ENCODE assay signal across 8 mouse cellular contexts in the genomic region with DNA sequence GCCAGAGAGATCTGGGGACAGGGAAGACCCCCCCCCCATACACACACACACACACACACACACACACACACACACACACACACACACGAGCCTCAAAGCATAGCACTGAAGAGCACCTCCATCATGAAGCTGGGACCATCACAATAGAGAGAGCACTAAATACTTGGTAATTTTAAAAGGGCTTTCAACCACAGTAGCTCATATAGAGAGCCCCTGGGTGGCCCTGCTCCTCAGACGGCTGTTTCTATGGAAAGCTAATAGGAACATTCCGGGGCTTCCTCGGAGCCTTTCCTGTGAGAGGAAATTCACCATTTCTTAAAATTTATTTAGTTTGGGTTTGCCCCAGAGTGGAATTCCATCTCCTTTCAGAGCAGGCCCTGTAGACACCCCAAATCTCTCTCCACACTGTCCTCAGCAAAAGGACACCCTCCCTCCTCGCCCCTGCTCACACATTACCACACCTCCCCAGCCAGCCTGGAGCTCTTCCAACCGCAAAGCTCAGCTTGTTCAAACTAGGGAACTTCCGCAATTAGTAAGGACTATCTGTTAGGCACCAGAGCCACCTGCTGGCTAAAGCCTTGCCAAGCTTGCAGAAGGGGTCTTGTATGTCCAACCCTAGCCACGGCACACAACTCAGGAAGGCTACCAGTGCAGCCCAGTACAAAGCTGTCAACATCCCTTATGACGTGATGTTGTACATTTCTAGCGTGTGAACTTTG. TPM values are rescaled to one million over a fixed set of nuclear protein-coding genes. Genes with fewer than 3 reads are reported as not detected.
DNase-seq lines count a peak whose midpoint lies in the region; ATAC-seq and TF ChIP-seq lines count a peak whose summit lies in the region.

No protein-coding gene starts in this region.

- WGBS in embryonic facial prominence, embryonic 14.5 days: 17% methylated on average over 9 of the region's 10 CpGs
- WGBS in kidney, adult 2 months: 23% methylated on average over 10 of the region's 10 CpGs
- WGBS in midbrain, embryonic 13.5 days: 29% methylated on average over 10 of the region's 10 CpGs
- 26% methylated on average over 10 of the region's 10 CpGs for WGBS in stomach, embryonic 15.5 days

- DNase-seq in urinary bladder, adult 18-20 months (ENCODE audit: low spot score in 2 of 2): peak; percentile 41 to 46
- no peak for DNase-seq in urinary bladder, postnatal 10 days (ENCODE audit: low spot score)
- DNase-seq in embryonic facial prominence, embryonic 14.5 days (ENCODE audit: low spot score): peak; percentile 96
- peak; percentile 23 for DNase-seq in heart, adult 8-10 months (ENCODE audit: low spot score)
- DNase-seq in kidney, adult 2 months: peak; percentile 81
- DNase-seq in left cerebral cortex, postnatal 4 days: peak; percentile 94

- peak overlapping the region; percentile 44 for H3K4me2 ChIP-seq in embryonic facial prominence, embryonic 14.5 days (ENCODE audit: low read depth, low read length)
- no peak overlapping the region for H3K4me2 ChIP-seq in midbrain, embryonic 13.5 days (replicated peaks)
- peak overlapping the region; percentile 30 for H3K4me2 ChIP-seq in stomach, embryonic 15.5 days

- no peak overlapping the region for H3K9ac ChIP-seq in embryonic facial prominence, embryonic 14.5 days (ENCODE audit: low read depth, low read length)
- no peak overlapping the region for H3K9ac ChIP-seq in midbrain, embryonic 13.5 days (replicated peaks)
- no peak overlapping the region for H3K9ac ChIP-seq in stomach, embryonic 15.5 days

- H3K36me3 ChIP-seq in embryonic facial prominence, embryonic 14.5 days (ENCODE audit: control insufficient read depth, insufficient read depth, low read length): no peaks in the 10 kb centered on the region
- H3K36me3 ChIP-seq in kidney, adult 2 months (ENCODE audit: control insufficient read depth, insufficient read depth, low read length): no peaks in the 10 kb centered on the region
- no peaks in the 10 kb centered on the region for H3K36me3 ChIP-seq in midbrain, embryonic 13.5 days
- no peaks in the 10 kb centered on the region for H3K36me3 ChIP-seq in stomach, embryonic 15.5 days

- H3K4me3 ChIP-seq in embryonic facial prominence, embryonic 14.5 days (ENCODE audit: low read depth, low read length): no peak overlapping the region
- no peak overlapping the region for H3K4me3 ChIP-seq in kidney, adult 2 months (ENCODE audit: insufficient read depth, low read depth, low read length)
- H3K4me3 ChIP-seq in midbrain, embryonic 13.5 days (replicated peaks): no peak overlapping the region
- H3K4me3 ChIP-seq in stomach, embryonic 15.5 days (replicated peaks): no peak overlapping the region; the same call in 1 of the 2 replicates

- H3K27ac ChIP-seq in embryonic facial prominence, embryonic 14.5 days (replicated peaks; ENCODE audit: low read depth, low read length): no peak overlapping the region
- no peak overlapping the region for H3K27ac ChIP-seq in kidney, adult 2 months (ENCODE audit: insufficient read depth, low read depth, low read length)
- H3K27ac ChIP-seq in midbrain, embryonic 13.5 days: no peak overlapping the region
- no peak overlapping the region for H3K27ac ChIP-seq in stomach, embryonic 15.5 days

- no peaks in the 10 kb centered on the region for H3K4me1 ChIP-seq in embryonic facial prominence, embryonic 14.5 days (ENCODE audit: control insufficient read depth, insufficient read depth, low read length)
- H3K4me1 ChIP-seq in kidney, adult 2 months (ENCODE audit: control insufficient read depth, insufficient read depth, low read length): no peaks in the 10 kb centered on the region
- H3K4me1 ChIP-seq in midbrain, embryonic 13.5 days (replicated peaks): 0 out of 2 replicates have a peak, but pooled peaks cover 3% of the 10 kb centered on the region
- H3K4me1 ChIP-seq in stomach, embryonic 15.5 days: no peaks in the 10 kb centered on the region

- peak; percentile 90 for ATAC-seq in embryonic facial prominence, embryonic 14.5 days (ENCODE audit: low read depth)
- peak; percentile 87 for ATAC-seq in midbrain, embryonic 13.5 days
- ATAC-seq in stomach, embryonic 15.5 days (ENCODE audit: insufficient read depth, low FRiP score, low read depth): peak; percentile 58; the same call in 1 of the 2 replicates

- TF ChIP-seq POLR2A in kidney, adult 2 months (IDR thresholded peaks at IDR 0.05; ENCODE audit: low read depth, low read length): no peak

- H3K27me3 ChIP-seq in embryonic facial prominence, embryonic 14.5 days (replicated peaks; ENCODE audit: control insufficient read depth, insufficient read depth, low read length): no peaks in the 10 kb centered on the region
- H3K27me3 ChIP-seq in kidney, adult 2 months (replicated peaks; ENCODE audit: control insufficient read depth, insufficient read depth, low read length): no peaks in the 10 kb centered on the region
- H3K27me3 ChIP-seq in midbrain, embryonic 13.5 days: no peaks in the 10 kb centered on the region
- no peaks in the 10 kb centered on the region for H3K27me3 ChIP-seq in stomach, embryonic 15.5 days (replicated peaks)

- H3K9me3 ChIP-seq in embryonic facial prominence, embryonic 14.5 days (ENCODE audit: control insufficient read depth, low read length): no peaks in the 10 kb centered on the region
- H3K9me3 ChIP-seq in midbrain, embryonic 13.5 days: no peaks in the 10 kb centered on the region
- H3K9me3 ChIP-seq in stomach, embryonic 15.5 days: no peaks in the 10 kb centered on the region

- TF ChIP-seq CTCF in kidney, adult 2 months (conservative IDR thresholded peaks at IDR 0.05; ENCODE audit: insufficient read depth, insufficient read length, low read depth, low read length): no peak; the same call in 1 of the 2 replicates

- intact Hi-C loops in left cerebral cortex, postnatal 4 days (cut with DNase I): loop anchor here (10.0 kb wide), 2 partner anchors 92 to 472 kb away; a partner anchor contains a TSS

RNA-seq across cellular contexts. Expression of a gene that starts 26.5 kb away (rescaled TPM):
- 3.4 and 3.8 TPM in 2 replicates for polyA plus RNA-seq in embryonic facial prominence, embryonic 14.5 days (2014; fragmentation: Nextera tagmentation; extraction: Ambion mirVana)
- under 1 TPM; 0.11 to 0.41 (median 0.13) TPM for total RNA-seq in heart, adult 8-10 months (2022)
- polyA plus RNA-seq in kidney, adult 2 months (2012; rRNA removed): 3.5 and 3.7 TPM in 2 replicates
- total RNA-seq in left cerebral cortex, postnatal 4 days (2021): 100 to 1,000 TPM; 210 to 211 TPM
- polyA plus RNA-seq in midbrain, embryonic 13.5 days (2015; fragmentation: Nextera tagmentation; extraction: Ambion mirVana): 12.6 and 13.2 TPM in 2 replicates
- 1.2 and 1.4 TPM in 2 replicates for polyA plus RNA-seq in stomach, embryonic 15.5 days (2015; fragmentation: Nextera tagmentation; extraction: Ambion mirVana)
